Mouse (Mus musculus): ENCODE data around the gene G430095P16Rik.

DNA sequence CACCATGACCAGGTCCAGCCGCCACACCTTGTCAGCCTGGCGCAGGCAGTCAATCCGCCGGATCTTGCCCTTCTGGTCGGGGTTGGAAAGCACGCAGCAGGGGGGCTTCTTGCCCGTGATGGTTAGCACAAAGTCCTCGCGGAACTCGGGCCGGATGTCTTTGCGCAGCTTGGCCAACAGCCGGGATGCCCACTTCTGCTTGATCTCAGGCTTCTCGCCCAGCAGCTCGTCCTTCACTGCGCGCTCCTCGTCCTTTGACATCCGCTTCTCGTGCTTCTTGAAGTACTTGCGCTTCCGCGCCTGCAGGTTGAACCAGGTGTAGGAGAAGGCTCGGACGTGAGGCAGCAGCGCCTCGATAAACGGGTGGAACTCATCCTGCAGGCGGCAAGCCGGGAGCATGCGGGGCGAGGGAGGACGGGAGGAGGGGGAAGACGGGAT is 49.2 kb downstream of the G430095P16Rik start:
- TF ChIP-seq MYOD1 (IDR thresholded peaks at IDR 0.05; ENCODE audit: control insufficient read depth, insufficient read length, low read depth) (no peak), CTCF (IDR thresholded peaks at IDR 0.05; ENCODE audit: control insufficient read depth, insufficient read depth, insufficient read length) (no peak), MAX (IDR thresholded peaks at IDR 0.05) (no peak), FOSL1 (IDR thresholded peaks at IDR 0.05; ENCODE audit: insufficient read depth, low read length, poor library complexity, severe bottlenecking) (no peak), CEBPB (IDR thresholded peaks at IDR 0.05; ENCODE audit: low read depth) (no peak), MYOG (IDR thresholded peaks at IDR 0.05; ENCODE audit: control insufficient read depth, extremely low read depth, insufficient read length) (no peak)

All from C2C12 (cell line).